Mouse (Mus musculus) myocyte (in vitro differentiated cells): Measurements from ENCODE around the gene Cib4.

ENCODE experiments used
- CEBPB ChIP-seq: IDR thresholded peaks from 2 replicates; pipeline ENCODE4 v1.6.1; 2011; ENCODE audit warnings: mild to moderate bottlenecking, moderate library complexity; ENCODE audit not compliant: poor library complexity, insufficient read depth, severe bottlenecking
- E2F4 ChIP-seq: IDR thresholded peaks from one replicate; pipeline ENCODE4 v1.6.1; 2011; ENCODE audit warnings: mild to moderate bottlenecking, control low read depth, moderate library complexity; ENCODE audit not compliant: insufficient read depth
- MAX ChIP-seq: IDR thresholded peaks from one replicate; pipeline ENCODE4 v1.6.1; 2011; ENCODE audit warnings: low read depth, mild to moderate bottlenecking, control low read depth
- MYOG ChIP-seq, 3 experiments: IDR thresholded peaks; one replicate each; pipeline ENCODE4 v1.6.1; 2011; ENCODE audit warnings: control low read depth in 2 of 3, low read depth in 2 of 3, mild to moderate bottlenecking in 2 of 3; ENCODE audit not compliant: insufficient read length in 2 of 3, control insufficient read depth in 1 of 3, insufficient read depth in 1 of 3
- POLR2A ChIP-seq: IDR thresholded peaks from one replicate; pipeline ENCODE4 v1.6.1; 2011; ENCODE audit warnings: low read depth, mild to moderate bottlenecking, control low read depth, moderate library complexity; ENCODE audit not compliant: insufficient read length
- POLR2AphosphoS2 ChIP-seq: IDR thresholded peaks from one replicate; pipeline ENCODE4 v1.6.1; 2011; ENCODE audit warnings: low read depth, control low read depth; ENCODE audit not compliant: insufficient read length
- SRF ChIP-seq: IDR thresholded peaks from one replicate; pipeline ENCODE4 v1.6.1; 2011; ENCODE audit warnings: low read depth; ENCODE audit not compliant: control insufficient read depth, insufficient read length
- TCF12 ChIP-seq: IDR thresholded peaks from one replicate; pipeline ENCODE4 v1.6.1; 2011; ENCODE audit warnings: mild to moderate bottlenecking, control low read depth; ENCODE audit not compliant: poor library complexity, insufficient read depth, severe bottlenecking
- USF1 ChIP-seq: IDR thresholded peaks from one replicate; pipeline ENCODE4 v1.6.1; 2011; ENCODE audit warnings: low read depth, mild to moderate bottlenecking, control low read depth, moderate library complexity

- TF ChIP-seq TCF12 (no peak), USF1 (no peak), POLR2AphosphoS2 (no peak), POLR2A (no peak), E2F4 (no peak), MAX (no peak), MYOG (IDR thresholded peaks at IDR 0.05; ENCODE audit: control insufficient read depth in 1 of 3, insufficient read depth in 1 of 3, insufficient read length in 2 of 3, low read depth in 2 of 3) (no peak), CEBPB (no peak), SRF (no peak)
Measured at GRCm38 (mm10) chr5:30524213-30524612, 21.4 kb downstream of the Cib4 start.
